Mouse (Mus musculus) bone marrow macrophage, adult 2 months (primary cell): ENCODE measurements around the gene Ifngr1. TPM values are rescaled to one million over a fixed set of nuclear protein-coding genes. Genes with fewer than 3 reads are reported as not detected.

ENCODE experiments used
- H3K27ac ChIP-seq: 2 replicates; pipeline ENCODE4 v1.5.1; 2012; ENCODE audit warnings: low read depth, low read length; ENCODE audit not compliant: insufficient read depth
- H3K4me1 ChIP-seq: 2 replicates; pipeline ENCODE4 v1.6.1; 2012; ENCODE audit warnings: low read length; ENCODE audit not compliant: control insufficient read depth, insufficient read depth
- H3K4me3 ChIP-seq: 2 replicates; pipeline ENCODE4 v1.5.1; 2012; ENCODE audit warnings: mild to moderate bottlenecking, low read length, moderate library complexity; ENCODE audit not compliant: insufficient read depth
- CTCF ChIP-seq: IDR thresholded peaks from 2 replicates; pipeline ENCODE4 v1.5.1; 2012; ENCODE audit warnings: low read depth, mild to moderate bottlenecking, low read length, moderate library complexity
- POLR2A ChIP-seq: IDR thresholded peaks from 2 replicates; pipeline ENCODE4 v1.6.1; 2012; ENCODE audit warnings: mild to moderate bottlenecking, low read depth, low read length, borderline replicate concordance
- polyA plus RNA-seq: library from polyadenylated mRNA; stranded (reverse); fragments of >200 nt; gene quantifications from 2 replicates; pipeline ENCODE4 v1.2.4, GENCODE M21; 2012; ENCODE audit not compliant: missing spikeins, insufficient read depth, insufficient read length

The Ifngr1 gene
- polyA plus RNA-seq, 1 experiment: 346 TPM

DNA sequence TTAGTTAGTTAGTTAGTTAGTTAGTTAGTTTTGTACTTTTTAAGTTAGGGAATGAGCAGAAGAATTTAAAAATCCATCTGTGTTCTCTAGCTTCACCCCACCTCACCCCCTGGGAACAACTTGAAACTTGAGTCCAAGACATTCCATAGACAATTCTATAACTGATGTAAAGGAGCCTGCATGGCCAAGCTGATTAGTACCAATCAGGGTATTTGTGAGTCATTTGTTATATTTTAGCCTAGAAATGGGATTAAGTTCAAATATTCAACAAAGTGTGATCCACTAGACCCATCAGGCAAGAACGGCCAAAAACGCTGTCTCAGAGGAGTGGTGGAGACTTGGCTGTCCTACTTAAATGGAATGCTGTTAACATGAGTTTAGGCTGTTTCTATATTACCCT is 35.6 kb downstream of the Ifngr1 start:
- TF ChIP-seq POLR2A (no peak), CTCF (no peak)
- H3K27ac ChIP-seq: no peak overlapping the region
- no peaks in the 10 kb centered on the region; the same call in 1 of the 2 replicates for H3K4me1 ChIP-seq

DNA sequence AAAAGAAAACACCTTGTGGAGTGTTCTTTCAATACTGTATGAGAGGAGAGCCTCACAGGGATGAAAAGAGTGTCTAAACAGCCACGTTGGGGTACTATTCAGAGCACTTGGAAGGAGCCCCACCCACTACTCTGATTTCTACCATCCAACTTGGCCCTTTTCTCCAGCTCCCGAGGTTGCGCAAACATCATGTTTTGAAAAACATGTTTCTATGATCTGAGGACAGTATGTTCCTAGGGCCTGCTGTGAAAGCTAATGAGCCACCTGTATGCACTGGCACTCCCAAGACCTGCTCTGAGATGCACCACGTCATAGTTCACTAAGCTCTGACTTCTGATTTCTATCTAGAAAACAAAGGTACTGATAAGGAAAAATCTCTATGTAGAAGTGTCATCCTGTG is 36.0 kb downstream of the Ifngr1 start:
- Histone ChIP-seq H3K4me3 (no peak overlapping the region), H3K4me1 (no peaks in the 10 kb centered on the region; the same call in 1 of the 2 replicates), H3K27ac (no peak overlapping the region)
- TF ChIP-seq POLR2A (no peak), CTCF (no peak)

More for the DNA sequence above, 35.6 kb downstream of the Ifngr1 start:
- no peak overlapping the region for H3K4me3 ChIP-seq

DNA sequence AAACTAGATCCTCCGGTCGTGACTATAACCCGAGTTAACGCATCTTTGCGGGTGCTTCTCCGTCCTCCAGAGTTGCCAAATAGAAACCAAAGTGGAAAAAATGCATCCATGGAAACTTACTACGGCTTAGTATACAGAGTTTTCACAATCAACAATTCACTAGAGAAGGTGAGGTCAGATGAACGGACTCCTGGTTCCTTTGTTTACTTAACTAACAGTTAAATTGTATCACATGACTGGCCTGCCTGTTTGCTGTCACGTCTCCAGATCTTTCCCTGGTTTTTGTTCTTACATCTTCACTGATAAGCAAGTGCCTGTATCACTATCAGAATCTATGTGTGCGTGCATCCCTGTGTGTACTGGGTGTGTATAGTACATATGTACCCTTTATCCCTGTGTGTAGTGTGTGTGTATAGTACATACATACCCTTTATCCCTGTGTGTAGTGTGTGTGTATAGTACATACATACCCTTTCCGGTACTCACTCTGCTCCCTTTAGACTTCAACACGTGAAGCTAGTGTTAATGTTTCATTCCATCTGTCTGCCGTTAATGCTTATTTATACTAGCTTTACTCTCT is 40.0 kb downstream of the Ifngr1 start:
- Histone ChIP-seq H3K4me1 (no peaks in the 10 kb centered on the region; the same call in 1 of the 2 replicates), H3K4me3 (no peak overlapping the region)
- TF ChIP-seq CTCF (no peak), POLR2A (no peak)

GRCm38 (mm10) chr10:19638851-19639250 is 47.1 kb downstream of the Ifngr1 start:
- Histone ChIP-seq H3K4me3 (no peak overlapping the region), H3K4me1 (no peaks in the 10 kb centered on the region), H3K27ac (no peak overlapping the region)
- TF ChIP-seq CTCF (no peak), POLR2A (no peak)

More for the DNA sequence above, 40.0 kb downstream of the Ifngr1 start:
- H3K27ac ChIP-seq: no peak overlapping the region

GRCm38 (mm10) chr10:19639630-19640029 is 47.9 kb downstream of the Ifngr1 start:
- TF ChIP-seq CTCF: no peak
- TF ChIP-seq POLR2A: no peak
- Histone ChIP-seq H3K4me3 (no peak overlapping the region), H3K4me1 (no peaks in the 10 kb centered on the region), H3K27ac (no peak overlapping the region)

GRCm38 (mm10) chr10:19645119-19645518 is 53.4 kb downstream of the Ifngr1 start:
- Histone ChIP-seq H3K4me3 (no peak overlapping the region), H3K27ac (no peak overlapping the region), H3K4me1 (no peaks in the 10 kb centered on the region)
- no peak for TF ChIP-seq CTCF
- no peak for TF ChIP-seq POLR2A

- TF ChIP-seq CTCF (no peak), POLR2A (no peak)
- Histone ChIP-seq H3K4me1 (no peaks in the 10 kb centered on the region), H3K4me3 (no peak overlapping the region), H3K27ac (no peak overlapping the region)
Measured at GRCm38 (mm10) chr10:19657426-19657825, 65.7 kb downstream of the Ifngr1 start.

Other genes starting within 250 kb of the Ifngr1 start
- gene Olig3, start 235.4 kb upstream of the Ifngr1 start, polyA plus RNA-seq: not detected in 2 replicates
- not detected in 2 replicates for gene Il22ra2, start 30.0 kb downstream of the Ifngr1 start, polyA plus RNA-seq
- not detected in 2 replicates for gene Il20ra, start 120.6 kb downstream of the Ifngr1 start, polyA plus RNA-seq